Mouse (Mus musculus) cerebellum, postnatal 25 days (tissue): Measurements from ENCODE around the gene Pikfyve.

ENCODE experiments used
- DNase-seq, 2 experiments: peaks; one replicate each; pipeline ENCODE4 v3.0.0; 2021; ENCODE audit warnings: mixed read lengths in 2 of 2

The Pikfyve gene

DNA sequence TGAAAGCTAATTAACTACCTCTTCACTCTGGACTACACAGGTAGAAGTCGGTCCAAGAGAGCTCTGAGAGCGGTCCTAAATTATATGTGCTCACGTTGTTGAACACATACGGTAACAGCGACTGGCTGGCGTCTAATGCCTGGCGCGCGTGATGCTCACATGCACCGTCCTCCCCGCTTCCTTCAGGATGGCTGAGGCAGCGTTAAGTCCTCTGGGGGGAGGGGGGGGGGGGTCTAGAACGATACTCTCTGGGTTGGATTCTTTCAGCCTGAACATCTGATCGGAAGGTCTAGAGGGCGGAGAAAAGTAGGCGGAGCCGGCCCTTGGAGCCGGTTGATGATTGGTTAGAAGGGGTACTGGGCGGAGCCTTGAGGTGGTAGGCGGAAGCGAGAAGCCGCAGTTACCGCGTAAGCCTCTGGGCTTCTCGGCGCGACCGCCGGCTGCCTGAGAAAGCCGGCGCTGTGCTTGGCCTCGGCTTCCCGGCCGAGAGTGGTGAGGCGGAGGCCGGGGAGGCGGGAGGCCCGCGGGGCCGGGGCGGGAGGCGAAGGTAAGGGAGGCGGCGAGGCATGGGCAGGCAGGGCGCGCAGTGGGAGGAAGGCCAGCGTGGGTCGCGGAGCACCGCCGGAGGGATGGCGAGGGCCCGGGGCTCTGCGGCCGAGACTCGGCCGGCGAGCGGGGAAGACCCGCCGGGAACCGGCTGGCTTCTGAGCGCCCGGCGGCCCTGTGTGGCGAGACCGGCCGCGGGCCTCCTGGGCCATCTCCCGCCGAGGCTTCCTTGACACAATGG, at the start of gene Pikfyve, which contains the start of gene Idh1:
Gene Pikfyve, plus strand, starts transcription at position 397 of the 787 bp plus-strand sequence.
Gene Idh1, minus strand, starts transcription at position 214 of the 787 bp plus-strand sequence.
- peak; percentile 97 to 98 for DNase-seq

DNA sequence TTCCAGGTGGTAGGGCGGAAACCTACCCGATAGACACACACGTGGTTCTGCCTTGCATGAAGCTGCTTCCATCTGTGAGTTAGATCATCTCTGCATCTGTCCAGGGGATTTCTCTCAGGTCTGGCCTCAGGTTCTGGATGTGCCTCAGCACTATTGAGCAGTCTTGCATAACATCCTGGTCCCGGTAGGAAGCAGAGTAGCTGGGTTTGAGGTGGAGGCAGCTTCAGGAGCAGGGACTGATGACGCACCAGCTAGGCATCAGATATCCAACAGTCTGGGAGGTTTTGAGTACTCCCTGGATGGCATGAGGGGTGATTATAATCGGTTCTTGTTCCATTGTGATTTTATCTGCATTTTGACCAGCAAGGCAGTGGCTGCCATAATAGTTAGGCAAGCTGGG, 48.9 kb upstream of the Pikfyve start:
- DNase-seq: no peak

DNA sequence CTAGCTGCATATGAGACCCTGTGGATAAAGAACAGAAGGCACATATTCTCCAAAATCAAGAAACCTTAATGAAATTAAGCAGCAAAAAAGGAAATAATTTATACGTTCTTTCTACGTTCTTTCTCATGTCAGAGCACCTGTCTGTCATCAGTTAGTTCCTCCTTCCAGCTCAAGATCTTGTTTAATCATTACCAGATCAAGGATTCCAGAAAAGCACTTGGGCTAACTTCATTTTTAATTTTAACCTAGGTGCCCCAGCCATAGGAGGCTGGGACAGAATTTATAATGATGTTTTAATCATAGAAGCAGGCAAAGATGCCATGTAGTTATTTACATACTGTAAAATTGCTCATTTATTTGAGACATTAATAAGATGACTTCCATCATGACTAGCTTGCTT, 41.7 kb upstream of the Pikfyve start:
- no peak for DNase-seq

DNA sequence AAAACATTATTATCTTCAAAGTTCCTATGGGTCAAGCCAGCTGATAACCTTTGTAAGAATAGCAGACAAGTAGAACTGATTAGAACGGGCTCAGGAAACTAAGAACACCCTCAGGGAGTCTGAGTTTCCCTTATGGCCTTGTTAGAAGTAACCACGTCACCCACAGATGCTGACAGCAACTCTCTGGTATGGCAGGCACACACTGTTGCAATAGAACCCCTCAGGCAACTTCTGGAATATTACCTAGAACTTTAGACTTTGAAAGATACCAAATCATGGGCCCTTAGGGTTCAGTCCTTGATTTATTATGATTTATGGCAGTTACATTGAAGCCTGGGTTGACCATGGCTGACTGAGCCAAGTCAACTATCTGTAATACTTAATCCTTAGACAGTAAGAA, 39.9 kb upstream of the Pikfyve start:
- DNase-seq: no peak

DNA sequence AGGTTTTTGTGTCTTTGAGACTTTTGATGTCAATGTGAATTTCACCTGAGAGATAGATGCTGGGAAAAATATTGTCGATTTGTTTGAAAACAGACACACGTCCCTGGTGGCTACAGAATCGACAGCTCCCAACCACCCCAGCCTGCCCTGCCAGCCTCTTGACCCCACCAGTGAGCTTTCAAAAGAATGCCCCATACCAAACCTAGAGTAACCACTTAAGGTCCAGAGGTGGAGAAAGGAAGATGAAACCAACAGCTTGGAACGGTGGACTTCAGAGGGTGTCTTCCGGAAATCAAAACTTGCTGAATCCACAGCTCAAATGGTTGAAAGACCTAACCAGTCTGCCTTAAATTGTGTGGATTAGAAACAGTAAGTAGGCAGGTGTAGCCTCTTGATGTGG, 39.2 kb upstream of the Pikfyve start:
- DNase-seq: no peak

DNA sequence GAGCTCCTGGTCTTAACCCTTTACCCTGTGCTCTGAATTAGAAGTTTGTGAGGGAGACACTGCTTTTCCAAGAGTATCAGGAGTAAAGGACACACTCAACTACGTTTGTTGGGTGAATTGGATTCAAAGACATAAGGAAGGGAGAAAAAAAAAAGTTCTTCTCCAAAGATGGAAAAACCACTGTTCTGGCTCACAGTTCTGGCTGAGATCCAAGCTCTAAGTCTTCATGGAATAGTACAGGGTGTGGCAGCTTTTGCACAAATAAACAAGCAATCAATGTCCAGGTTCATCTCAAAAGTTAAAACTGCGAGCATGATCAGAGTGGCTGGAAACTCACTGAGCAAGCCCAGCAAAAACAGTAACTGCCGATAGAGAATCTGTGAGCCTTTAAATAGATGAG, 38.5 kb upstream of the Pikfyve start:
- no peak for DNase-seq

DNA sequence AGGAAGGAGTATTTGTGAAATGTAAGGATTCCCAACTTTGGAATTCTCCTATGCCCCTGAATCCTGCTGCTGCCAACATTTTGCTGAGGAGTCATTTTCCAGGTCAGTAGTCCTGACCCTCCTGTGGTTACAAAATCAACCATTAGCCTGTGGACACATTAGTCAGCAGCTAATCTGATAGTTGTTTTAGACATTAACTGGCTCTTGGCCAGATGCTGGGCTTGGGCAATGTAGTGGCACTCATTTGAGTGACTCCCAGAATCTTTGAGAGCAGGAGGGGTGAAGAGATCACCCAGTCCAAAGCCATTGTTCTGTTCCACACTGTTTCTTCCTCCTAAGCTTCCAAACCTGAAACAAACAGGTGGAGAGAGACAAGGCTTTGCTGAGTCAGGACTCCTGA, 31.7 kb upstream of the Pikfyve start:
- no peak for DNase-seq

DNA sequence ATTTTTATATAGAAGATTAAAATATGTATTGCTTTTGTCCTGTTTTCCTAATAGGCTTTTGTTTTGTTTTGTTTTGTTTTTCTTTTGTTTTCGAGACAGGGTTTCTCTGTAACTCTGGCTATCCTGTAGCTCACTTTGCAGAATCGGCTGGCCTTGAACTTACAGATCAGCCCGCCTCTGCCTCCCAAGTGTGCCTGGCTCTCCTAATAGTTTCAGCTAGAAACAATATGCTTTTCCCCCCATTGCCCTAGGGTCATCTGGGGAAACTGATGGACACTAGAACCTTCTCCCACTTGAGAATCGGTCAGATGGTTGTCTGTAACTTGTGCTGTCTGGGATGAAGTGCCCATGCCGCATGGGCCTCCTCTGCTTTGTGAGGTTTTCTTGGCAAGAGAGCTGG, 30.4 kb upstream of the Pikfyve start:
- DNase-seq: no peak

DNA sequence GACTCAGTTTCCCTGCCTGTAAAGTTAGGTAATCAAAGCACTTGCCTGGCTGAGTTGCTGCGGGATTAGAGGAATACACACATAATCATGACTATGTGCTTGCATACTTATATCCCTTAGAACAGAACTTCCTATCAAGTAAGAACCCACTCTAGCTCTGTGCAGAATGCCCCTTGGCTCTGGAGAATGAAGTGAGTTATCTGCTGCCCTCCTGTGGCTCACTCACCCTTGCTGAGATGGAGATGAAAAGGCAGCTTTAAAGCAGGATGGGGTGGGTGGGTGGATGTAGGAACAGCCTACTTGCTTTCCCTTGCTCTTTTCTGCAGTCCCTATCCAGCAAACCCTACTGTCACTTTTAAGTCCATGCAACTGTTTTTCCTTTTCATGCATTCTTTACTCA, 24.3 kb upstream of the Pikfyve start:
- no peak for DNase-seq

DNA sequence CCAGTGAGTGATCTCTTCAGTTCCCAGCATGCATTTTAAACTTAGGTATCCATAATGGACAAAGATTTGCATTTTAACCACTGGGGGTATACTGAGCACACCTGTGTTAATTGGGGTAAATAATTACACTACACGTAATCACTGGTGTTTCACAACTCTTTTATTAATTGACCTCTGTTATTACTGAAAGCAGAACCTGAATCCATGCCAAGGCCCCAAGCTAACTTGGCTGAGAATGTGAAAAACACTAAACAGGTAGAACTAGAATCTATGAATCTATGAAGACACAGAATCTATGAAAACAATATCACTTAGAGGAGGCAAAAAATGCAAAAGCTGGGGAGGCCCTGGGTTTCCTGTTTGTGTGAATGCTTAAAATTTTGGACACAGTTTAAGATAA, 19.0 kb upstream of the Pikfyve start:
- DNase-seq: no peak

DNA sequence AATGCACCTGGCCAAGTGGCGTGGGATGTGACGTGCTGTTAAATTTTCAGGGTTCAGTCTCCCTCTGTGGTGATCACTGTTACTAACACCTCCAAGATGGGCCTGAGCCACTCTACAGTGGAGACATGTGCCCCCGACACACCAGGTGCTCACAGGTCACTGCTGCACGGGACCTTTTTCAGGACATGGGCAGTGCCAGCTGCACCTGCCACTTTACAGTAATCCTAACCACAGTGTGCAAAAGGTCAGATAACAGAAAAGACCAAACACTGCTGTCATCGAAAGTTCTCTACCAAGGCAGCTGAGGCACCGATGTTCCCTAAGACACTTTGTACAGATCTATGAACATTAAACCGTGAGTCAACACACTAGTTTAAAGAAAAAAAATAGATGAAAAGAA, 16.9 kb upstream of the Pikfyve start:
- no peak for DNase-seq

DNA sequence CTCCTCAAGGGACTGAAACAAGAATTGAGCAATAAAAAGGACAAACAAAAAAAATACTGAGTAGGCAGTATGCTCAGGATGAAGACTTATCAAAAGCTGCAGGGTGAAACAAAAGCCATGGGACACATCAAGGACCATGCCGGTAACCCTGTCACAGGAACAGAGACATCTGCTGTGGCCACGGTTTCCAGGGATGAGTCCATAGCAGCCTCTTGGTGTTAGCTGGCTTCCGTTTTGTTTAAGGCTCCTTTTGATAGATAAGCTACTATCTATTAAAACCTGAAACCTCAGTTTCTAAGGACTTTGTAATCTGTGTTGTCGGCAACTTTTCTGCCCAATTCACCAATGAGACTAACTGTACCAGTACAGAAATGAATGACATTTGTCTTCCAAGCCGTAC, 16.5 kb upstream of the Pikfyve start:
- no peak for DNase-seq

DNA sequence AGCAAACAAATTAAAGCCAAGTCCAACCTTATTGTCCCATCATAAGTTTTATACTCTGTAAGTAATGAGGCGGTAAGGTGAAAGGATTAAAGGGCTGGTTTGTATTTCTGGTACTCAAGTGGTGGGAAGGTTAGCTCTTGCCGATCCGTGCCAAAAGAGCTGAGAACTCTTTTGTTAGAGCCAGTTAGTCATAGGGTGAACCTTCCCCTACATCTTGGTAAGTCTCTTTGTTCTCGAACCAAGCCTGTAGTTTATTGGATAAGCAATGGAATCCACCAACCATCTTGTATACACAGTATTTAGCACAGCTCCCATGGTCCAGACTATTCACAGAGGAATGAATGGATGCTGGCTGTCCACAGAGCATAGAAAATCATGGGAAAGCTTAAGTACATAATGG, 14.9 kb upstream of the Pikfyve start:
- DNase-seq: no peak

DNA sequence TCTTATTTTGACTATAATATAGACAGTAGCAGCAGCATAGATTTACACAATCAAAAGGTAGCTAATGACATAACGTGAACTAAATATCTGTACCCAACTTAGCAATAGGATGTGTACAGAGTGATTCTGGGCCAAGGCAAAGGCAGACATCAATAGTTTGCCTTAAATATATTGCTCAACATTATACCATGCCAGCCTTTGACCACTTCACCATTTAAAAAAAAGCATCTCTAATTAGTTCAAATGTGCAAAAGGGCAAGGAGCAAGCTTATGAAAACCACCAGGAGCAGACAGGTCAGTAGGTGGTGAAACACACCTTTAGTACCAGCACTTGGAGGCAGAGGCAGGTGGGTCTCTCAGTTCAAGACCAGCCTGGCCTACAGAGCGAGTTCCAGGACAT, 12.8 kb upstream of the Pikfyve start:
- no peak for DNase-seq

DNA sequence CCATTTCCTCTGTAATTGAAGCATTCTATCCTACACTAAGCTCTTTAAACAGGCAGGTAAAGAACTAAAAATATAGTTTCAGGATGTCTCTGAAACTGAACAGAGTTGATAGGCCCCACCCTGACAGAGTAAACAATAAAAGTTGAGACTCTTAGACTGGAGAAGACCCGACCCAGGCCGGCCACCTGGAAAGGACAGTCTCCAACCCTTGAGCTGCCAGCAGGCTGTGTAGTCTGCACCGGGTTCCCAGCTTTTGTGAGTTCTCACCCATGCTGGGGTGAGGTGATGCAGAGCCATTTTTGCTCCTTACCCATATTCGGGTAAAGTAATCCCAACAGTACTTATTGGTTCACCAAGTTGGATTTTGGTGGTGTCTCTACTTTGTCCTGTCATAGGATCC, 10.3 kb upstream of the Pikfyve start:
- DNase-seq: no peak

DNA sequence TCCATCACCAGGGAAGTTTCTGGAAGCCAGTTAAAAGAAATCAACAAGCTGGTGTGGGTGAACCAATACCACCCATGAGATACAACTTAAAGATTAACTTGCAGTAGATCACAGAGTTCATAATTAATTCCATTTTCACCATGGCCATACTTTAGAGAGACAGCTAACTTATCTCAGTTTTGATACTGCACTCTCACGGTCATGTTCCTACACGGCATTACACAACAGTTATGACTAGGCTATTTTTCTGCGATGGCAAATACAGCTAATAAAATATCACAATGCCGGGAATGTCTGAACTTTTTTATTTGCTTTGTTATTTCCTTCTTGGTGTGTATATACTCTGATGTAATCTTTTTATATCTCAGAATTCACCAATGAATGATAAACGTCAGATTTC, 9.6 kb upstream of the Pikfyve start:
- DNase-seq: no peak

DNA sequence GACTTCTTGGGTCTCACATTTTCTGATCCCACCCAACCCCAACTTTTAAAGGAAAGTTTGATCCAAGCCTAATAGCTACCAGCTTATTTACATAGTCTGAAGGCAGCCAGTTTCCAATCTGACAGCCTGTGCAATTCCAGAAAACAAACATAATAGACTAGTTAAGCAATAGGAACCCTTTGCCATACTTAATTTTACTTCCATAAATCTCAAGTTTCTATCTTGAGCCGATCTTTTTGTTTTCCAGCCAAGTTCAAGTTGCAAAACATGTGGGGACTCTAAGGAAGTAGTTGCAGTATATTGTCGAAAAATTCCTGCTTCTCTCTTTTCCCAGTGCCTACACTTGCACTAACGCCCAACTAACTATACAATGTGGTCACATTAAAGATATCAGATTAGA, 9.0 kb upstream of the Pikfyve start:
- no peak for DNase-seq

DNA sequence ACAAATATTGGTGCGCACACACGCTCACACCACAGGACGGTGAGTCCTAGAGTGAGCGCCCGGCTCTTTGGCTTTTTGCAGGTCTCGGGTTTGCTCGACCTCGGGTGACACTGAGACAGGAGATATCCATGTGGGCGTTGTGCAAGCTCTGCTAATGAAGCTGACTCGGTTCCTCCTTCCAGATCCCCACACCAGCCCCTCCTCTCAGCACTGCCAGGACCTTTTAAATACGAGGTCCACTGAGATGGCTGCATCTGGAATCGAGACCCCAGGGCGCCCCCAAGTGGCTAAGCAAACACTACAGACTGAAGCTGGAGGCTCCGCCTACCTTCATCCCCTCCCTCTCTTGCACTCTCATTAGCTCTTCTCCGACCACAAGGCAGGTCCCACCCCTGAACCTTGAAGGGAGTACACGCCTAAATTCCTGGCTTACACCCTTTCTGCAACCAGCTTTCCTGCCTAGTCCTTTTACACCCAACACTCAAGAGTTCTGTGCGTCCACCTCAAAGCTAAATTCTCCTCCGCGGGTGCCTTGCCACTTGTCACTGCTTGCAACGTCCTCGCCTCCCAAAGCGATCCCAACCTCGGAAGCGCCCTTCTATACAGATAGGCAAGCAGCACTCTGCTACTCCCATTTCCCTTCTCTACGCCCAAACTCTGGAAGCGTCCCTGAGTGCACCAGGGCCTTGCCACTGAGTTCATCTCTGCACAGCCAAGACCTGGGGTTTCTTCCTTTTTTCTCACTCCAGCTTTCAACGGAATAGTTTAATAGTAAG, 8.2 kb upstream of the Pikfyve start:
- DNase-seq: peak; percentile 89 to 93

DNA sequence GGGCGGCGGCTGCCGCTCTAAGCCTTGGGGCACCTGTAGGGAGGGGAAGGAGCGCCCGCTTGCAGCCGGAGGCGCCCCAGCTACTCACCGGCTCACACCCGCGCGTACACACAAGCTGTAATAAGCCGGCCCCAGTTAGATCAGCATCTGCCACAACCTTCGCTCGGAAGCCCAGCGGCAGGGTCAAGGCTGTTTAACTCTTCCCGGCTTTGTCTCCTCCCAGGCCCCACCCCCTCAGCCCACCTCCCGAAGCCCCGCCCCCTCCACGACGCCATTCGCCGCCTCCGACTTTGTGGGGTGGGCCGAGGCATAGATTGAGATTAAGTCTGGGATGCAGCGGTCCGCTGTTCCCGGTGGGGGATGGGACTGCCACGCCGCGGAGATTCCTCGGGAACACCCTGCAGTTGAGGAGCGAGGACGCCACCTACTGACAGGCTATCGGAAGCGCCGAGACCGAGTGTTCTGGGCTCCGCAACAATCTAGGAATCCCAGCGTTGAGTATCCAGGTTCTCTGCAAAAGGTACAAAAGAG, 7.5 kb upstream of the Pikfyve start:
- peak; percentile 95 to 98 for DNase-seq

DNA sequence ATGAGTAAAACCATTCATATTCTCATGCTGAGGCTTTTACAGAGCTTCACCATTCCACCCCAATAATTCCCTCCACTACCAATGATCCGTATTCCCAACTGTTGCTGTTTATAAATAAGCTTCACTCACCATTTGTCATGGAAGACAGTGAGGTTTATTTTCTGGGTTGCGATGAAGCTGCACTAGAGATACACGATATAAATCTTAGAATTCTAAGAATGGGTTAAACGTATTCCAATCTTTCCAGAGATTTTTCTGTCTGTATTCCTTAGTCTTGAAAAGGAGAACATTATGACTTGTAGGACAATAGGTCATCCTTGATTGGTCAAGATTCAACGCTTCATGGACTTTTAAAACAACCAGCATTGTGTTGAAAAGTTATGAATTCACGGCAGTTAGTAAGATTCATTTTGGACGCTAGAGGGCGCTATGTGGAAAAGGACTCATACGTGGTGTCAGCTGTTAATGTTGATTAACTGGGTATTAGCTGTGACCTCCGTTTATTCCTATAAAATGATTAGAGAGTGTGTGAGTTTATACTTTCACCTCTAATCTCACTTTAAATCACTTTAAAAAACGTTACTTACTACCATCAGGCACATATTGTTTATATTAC, 6.7 kb upstream of the Pikfyve start:
- DNase-seq: peak; percentile 29 to 77

DNA sequence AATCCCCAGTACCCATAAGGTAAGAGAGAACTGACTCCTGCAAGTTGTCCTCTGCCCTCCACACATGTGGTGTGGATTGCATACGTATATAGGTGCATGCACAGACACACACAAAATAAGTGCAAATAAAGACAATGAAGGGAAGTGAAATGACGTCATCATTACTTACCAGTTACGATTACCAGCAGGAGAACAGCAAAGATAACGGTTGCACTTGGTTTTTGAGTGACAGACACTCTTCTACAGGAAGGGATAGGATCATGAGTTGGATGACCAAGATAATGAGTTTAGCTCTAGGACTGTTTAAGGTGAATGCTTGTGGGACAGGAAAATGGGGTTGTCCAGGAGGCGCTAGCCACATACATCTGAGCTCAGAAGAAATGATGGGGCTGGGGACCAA, 5.0 kb upstream of the Pikfyve start:
- DNase-seq: no peak

DNA sequence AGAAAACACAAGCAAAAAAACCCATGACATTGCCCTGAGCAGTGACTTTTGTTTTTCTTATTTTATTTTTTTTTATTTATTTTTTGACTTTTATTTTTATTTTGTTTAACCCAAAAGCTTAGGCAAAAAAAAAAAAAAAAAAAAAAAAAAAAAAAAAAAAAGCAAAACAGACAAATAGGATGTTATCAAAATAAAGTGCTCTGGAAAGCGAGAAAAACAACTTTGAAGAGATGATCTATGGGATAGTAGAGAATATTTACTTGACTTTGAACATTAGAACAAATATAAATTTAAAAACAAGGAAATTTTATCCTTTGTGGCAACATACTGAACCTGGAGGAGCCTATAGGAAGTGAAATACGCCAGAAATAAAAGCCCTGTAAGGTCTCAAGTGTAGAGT, 2.5 kb upstream of the Pikfyve start:
- DNase-seq: no peak

DNA sequence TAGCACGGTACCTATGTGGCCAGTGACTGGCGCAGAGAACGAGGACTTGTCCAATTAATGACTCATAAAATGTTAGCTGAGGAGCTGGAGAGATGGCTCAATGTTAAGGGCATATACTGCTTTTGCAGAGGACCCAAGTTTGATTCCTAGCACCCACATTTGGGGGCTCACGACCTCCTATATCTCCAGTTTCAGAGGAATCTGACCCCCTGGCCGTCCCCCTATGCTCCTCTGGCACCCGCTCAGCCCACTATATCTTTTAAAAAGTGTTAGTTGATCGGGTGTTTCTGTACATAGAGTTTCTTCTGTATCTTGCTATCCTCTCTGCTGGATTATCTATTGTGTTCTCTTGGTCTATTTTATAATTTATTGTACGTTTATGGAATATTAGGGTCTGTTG, 1.5 kb upstream of the Pikfyve start:
- DNase-seq: no peak
